Mouse (Mus musculus): ENCODE measurements around the gene Arl14. TPM values are rescaled to one million over a fixed set of nuclear protein-coding genes. Genes with fewer than 3 reads are reported as not detected.

Gene Arl14
- total RNA-seq (2017), result 1.0 TPM in 1 of 2 replicates, not detected in the other

- ATAC-seq (replicated peaks in 1 of 2; ENCODE audit: insufficient read depth in 1 of 2, low FRiP score in 2 of 2, low TSS enrichment in 1 of 2, low read depth in 1 of 2, poor library complexity in 2 of 2, severe bottlenecking in 2 of 2), result no peak
Observed at GRCm38 (mm10) chr3:69221806-69222501, at the start of gene Arl14. Arl14 (plus strand) TSS chr3:69222419.

GRCm38 (mm10) chr3:69175229-69175628, 47.0 kb upstream of the Arl14 start:
- ATAC-seq (replicated peaks in 1 of 2; ENCODE audit: insufficient read depth in 1 of 2, low FRiP score in 2 of 2, low TSS enrichment in 1 of 2, low read depth in 1 of 2, poor library complexity in 2 of 2, severe bottlenecking in 2 of 2), result no peak

- ATAC-seq (replicated peaks in 1 of 2; ENCODE audit: insufficient read depth in 1 of 2, low FRiP score in 2 of 2, low TSS enrichment in 1 of 2, low read depth in 1 of 2, poor library complexity in 2 of 2, severe bottlenecking in 2 of 2), result no peak
Observed at GRCm38 (mm10) chr3:69177168-69177797, 44.9 kb upstream of the Arl14 start.

- ATAC-seq (replicated peaks in 1 of 2; ENCODE audit: insufficient read depth in 1 of 2, low FRiP score in 2 of 2, low TSS enrichment in 1 of 2, low read depth in 1 of 2, poor library complexity in 2 of 2, severe bottlenecking in 2 of 2), result no peak
Observed at GRCm38 (mm10) chr3:69177914-69178313, 44.3 kb upstream of the Arl14 start.

- no peak for ATAC-seq (replicated peaks in 1 of 2; ENCODE audit: insufficient read depth in 1 of 2, low FRiP score in 2 of 2, low TSS enrichment in 1 of 2, low read depth in 1 of 2, poor library complexity in 2 of 2, severe bottlenecking in 2 of 2)
Observed at GRCm38 (mm10) chr3:69178365-69179004, 43.7 kb upstream of the Arl14 start.

- no peak for ATAC-seq (replicated peaks in 1 of 2; ENCODE audit: insufficient read depth in 1 of 2, low FRiP score in 2 of 2, low TSS enrichment in 1 of 2, low read depth in 1 of 2, poor library complexity in 2 of 2, severe bottlenecking in 2 of 2)
Observed at GRCm38 (mm10) chr3:69181531-69181930, 40.7 kb upstream of the Arl14 start.

GRCm38 (mm10) chr3:69182225-69182624, 40.0 kb upstream of the Arl14 start:
- ATAC-seq (replicated peaks in 1 of 2; ENCODE audit: insufficient read depth in 1 of 2, low FRiP score in 2 of 2, low TSS enrichment in 1 of 2, low read depth in 1 of 2, poor library complexity in 2 of 2, severe bottlenecking in 2 of 2), result no peak

- ATAC-seq (replicated peaks in 1 of 2; ENCODE audit: insufficient read depth in 1 of 2, low FRiP score in 2 of 2, low TSS enrichment in 1 of 2, low read depth in 1 of 2, poor library complexity in 2 of 2, severe bottlenecking in 2 of 2), result no peak
Observed at GRCm38 (mm10) chr3:69185244-69185643, 37.0 kb upstream of the Arl14 start.

GRCm38 (mm10) chr3:69186031-69186430, 36.2 kb upstream of the Arl14 start:
- no peak for ATAC-seq (replicated peaks in 1 of 2; ENCODE audit: insufficient read depth in 1 of 2, low FRiP score in 2 of 2, low TSS enrichment in 1 of 2, low read depth in 1 of 2, poor library complexity in 2 of 2, severe bottlenecking in 2 of 2)

- no peak for ATAC-seq (replicated peaks in 1 of 2; ENCODE audit: insufficient read depth in 1 of 2, low FRiP score in 2 of 2, low TSS enrichment in 1 of 2, low read depth in 1 of 2, poor library complexity in 2 of 2, severe bottlenecking in 2 of 2)
Observed at GRCm38 (mm10) chr3:69186643-69187042, 35.6 kb upstream of the Arl14 start.

- ATAC-seq (replicated peaks in 1 of 2; ENCODE audit: insufficient read depth in 1 of 2, low FRiP score in 2 of 2, low TSS enrichment in 1 of 2, low read depth in 1 of 2, poor library complexity in 2 of 2, severe bottlenecking in 2 of 2), result no peak
Observed at GRCm38 (mm10) chr3:69192995-69193394, 29.2 kb upstream of the Arl14 start.

- peak in 1 of 2 experiments; percentile 25; a peak in 1 of 4 replicates for ATAC-seq (replicated peaks in 1 of 2; ENCODE audit: insufficient read depth in 1 of 2, low FRiP score in 2 of 2, low TSS enrichment in 1 of 2, low read depth in 1 of 2, poor library complexity in 2 of 2, severe bottlenecking in 2 of 2)
Observed at GRCm38 (mm10) chr3:69194496-69194895, 27.7 kb upstream of the Arl14 start.

GRCm38 (mm10) chr3:69195251-69195650, 27.0 kb upstream of the Arl14 start:
- no peak for ATAC-seq (replicated peaks in 1 of 2; ENCODE audit: insufficient read depth in 1 of 2, low FRiP score in 2 of 2, low TSS enrichment in 1 of 2, low read depth in 1 of 2, poor library complexity in 2 of 2, severe bottlenecking in 2 of 2)

- no peak for ATAC-seq (replicated peaks in 1 of 2; ENCODE audit: insufficient read depth in 1 of 2, low FRiP score in 2 of 2, low TSS enrichment in 1 of 2, low read depth in 1 of 2, poor library complexity in 2 of 2, severe bottlenecking in 2 of 2)
Observed at GRCm38 (mm10) chr3:69198098-69198497, 24.1 kb upstream of the Arl14 start.

GRCm38 (mm10) chr3:69200251-69200650, 22.0 kb upstream of the Arl14 start:
- no peak for ATAC-seq (replicated peaks in 1 of 2; ENCODE audit: insufficient read depth in 1 of 2, low FRiP score in 2 of 2, low TSS enrichment in 1 of 2, low read depth in 1 of 2, poor library complexity in 2 of 2, severe bottlenecking in 2 of 2)

- no peak for ATAC-seq (replicated peaks in 1 of 2; ENCODE audit: insufficient read depth in 1 of 2, low FRiP score in 2 of 2, low TSS enrichment in 1 of 2, low read depth in 1 of 2, poor library complexity in 2 of 2, severe bottlenecking in 2 of 2)
Observed at GRCm38 (mm10) chr3:69201206-69201605, 21.0 kb upstream of the Arl14 start.

- ATAC-seq (replicated peaks in 1 of 2; ENCODE audit: insufficient read depth in 1 of 2, low FRiP score in 2 of 2, low TSS enrichment in 1 of 2, low read depth in 1 of 2, poor library complexity in 2 of 2, severe bottlenecking in 2 of 2), result no peak
Observed at GRCm38 (mm10) chr3:69202876-69203275, 19.3 kb upstream of the Arl14 start.

- ATAC-seq (replicated peaks in 1 of 2; ENCODE audit: insufficient read depth in 1 of 2, low FRiP score in 2 of 2, low TSS enrichment in 1 of 2, low read depth in 1 of 2, poor library complexity in 2 of 2, severe bottlenecking in 2 of 2), result peak; percentile 59 to 61
Observed at GRCm38 (mm10) chr3:69205266-69206054, 16.8 kb upstream of the Arl14 start.

Measured in hematopoietic stem cell, adult 5-6 weeks (primary cell).